Mouse (Mus musculus) spleen, postnatal 36 days (tissue): ENCODE results near the gene Mycn.

Source experiments
- DNase-seq, 2 experiments: peaks; one replicate each; pipeline ENCODE4 v3.0.0; 2022; ENCODE audit warnings: low spot score in 2 of 2, mixed read lengths in 1 of 2

The Mycn gene

GRCm38 (mm10) chr12:12941661-12942363, at the start of gene Mycn:
Gene Mycn (minus strand): TSS chr12:12941914.
- peak in 1 of 2 experiments; percentile 37 for DNase-seq

DNA sequence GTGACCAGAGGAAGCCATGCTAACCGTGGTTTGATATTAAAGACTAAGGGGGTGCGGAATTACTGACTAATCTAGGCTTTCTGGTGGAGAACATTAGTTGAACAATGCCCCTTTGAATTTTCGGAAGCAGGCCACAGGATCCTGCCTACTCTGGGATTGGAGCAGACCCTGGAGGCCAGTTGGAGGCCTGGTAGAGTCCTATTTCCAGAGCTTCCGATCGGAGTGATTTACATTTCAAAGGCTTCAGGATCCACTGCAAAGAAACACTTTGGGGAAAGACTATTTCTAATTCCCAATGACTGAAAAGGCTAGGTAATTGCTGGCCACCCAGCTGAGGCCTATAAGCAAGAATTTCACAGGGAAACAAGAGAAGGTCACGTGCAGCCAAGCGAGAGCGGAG, 45.7 kb upstream of the Mycn start:
- no peak for DNase-seq

DNA sequence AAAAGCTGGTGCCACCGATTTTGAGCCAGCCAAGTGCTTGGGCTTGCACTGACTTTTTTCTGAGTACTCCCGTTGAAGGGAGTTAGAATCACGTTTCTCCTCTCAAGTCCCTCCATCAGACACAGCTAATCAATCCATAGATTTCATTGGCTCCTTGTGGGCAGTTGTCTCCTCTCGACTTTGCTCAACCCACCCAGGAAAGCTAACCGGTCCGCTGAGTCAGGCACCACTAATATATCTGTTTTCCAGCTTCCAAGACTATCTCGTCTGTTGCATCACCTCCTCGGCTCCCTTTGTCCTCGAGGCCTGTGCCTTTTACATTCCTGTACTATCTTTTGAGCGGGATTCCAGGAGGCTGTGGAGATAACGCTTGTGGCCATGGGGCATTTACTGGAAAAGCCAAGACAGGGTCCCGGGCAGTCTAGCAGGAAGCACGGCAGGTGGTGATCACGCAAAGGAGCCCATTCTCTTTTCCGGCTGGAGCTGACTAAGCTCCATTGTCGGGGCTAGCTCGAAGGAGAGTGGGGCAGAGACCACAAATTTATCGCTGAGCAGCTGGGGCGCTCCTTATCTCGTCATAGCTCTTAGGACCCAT, 45.0 kb upstream of the Mycn start:
- DNase-seq = no peak

- DNase-seq = no peak
Measured at GRCm38 (mm10) chr12:12983032-12983431, 41.3 kb upstream of the Mycn start.

GRCm38 (mm10) chr12:12975397-12975796, 33.7 kb upstream of the Mycn start:
- no peak for DNase-seq

- DNase-seq = no peak
Measured at GRCm38 (mm10) chr12:12972756-12973435, 31.2 kb upstream of the Mycn start.

DNA sequence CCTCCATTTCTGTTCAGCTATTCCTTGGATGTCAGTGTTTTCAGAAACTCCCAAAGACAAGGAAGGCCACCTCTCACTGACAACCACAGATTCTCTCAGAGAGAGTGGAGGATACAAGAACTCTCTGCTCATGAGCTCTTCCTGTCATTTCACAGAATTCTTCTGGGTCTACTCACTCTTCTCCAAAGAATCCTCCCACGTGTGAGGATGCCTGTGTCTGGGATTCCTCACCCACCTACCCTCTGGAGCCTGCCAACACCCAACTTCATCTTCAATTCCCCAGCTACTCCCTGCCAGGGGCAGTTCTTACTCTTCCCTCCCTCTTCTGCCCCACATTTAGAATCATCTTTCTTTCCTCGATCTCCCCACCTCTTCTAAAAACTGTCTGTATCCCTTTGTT, 26.2 kb upstream of the Mycn start:
- DNase-seq = no peak

DNA sequence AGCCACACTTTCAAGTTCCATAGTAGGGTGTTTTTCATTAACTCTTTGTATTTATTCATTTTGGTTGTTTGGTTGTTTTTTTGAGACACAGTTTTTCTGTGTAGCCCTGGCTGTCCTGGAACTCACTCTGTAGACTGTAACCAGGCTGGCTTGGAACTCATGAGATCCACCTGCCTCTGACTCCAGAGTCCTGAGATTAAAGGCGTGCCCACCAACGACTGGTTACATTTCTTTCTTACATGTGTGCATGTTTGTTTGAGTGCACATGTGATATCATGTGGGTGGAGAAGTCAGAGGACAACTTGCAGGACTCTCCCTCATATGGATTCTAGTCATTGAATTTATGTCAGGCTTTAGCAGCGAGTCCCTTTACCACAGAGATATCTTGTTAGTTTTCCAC, 23.1 kb upstream of the Mycn start:
- no peak for DNase-seq

DNA sequence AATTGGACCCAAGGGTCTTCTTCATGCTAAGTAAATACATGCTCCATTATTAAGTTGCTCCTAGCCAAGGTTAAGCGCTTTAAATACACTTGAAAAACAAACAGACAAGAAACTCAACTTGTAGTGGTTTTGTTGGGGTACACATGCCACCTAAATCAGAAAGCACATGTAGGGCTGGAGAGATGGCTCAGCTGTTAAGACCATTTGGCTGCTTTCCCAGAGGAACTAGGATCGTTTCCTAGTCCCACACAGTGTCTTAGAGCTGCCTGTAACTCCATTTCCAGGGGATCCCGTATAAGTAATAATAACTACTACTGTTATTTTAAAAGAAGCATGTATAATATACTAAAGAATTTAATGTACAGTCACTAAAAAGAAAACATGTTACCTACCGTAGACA, 5.9 kb upstream of the Mycn start:
- DNase-seq = no peak

DNA sequence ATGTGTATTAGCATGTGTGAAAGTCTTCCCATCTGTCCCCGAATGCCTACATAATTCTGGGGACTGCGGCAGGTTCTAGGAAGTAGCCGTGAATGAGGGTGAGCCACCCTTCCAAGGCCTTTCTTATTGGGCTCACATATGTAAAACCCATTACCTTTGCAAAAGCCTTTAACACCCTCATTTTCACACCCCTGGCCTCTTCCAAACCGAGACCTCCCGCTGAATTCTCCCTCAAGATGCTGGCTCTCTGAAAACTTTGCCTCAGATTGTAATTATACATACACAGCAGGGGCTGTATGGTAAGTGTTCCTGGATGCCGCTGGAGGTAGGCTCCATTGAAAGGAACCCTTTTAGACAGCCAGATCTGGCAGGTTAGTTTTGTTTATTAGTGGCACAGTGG, 1.6 kb upstream of the Mycn start:
- DNase-seq = no peak

- peak; percentile 66 to 71 for DNase-seq
Measured at GRCm38 (mm10) chr12:12942364-12943050, 793 bp upstream of the Mycn start.

DNA sequence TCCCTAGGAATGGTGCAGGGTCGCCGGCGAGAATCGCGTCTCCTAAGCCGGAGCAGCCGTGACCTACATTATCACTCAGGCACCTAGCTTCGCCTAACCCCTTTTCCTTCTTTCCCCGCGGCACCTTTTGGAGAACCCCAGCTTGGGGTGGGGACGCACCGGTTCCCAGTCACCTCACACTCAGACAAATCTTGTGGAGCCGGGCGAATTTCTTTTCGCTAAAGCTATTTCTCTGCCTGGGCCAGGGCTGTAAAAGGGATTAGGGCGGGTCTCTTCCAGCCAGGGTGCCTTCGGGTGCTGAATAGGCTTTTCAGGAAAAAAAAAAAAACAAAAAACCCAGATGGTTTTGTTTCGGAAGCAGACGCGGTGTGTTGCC, 597 bp downstream of the Mycn start:
- DNase-seq = no peak

DNA sequence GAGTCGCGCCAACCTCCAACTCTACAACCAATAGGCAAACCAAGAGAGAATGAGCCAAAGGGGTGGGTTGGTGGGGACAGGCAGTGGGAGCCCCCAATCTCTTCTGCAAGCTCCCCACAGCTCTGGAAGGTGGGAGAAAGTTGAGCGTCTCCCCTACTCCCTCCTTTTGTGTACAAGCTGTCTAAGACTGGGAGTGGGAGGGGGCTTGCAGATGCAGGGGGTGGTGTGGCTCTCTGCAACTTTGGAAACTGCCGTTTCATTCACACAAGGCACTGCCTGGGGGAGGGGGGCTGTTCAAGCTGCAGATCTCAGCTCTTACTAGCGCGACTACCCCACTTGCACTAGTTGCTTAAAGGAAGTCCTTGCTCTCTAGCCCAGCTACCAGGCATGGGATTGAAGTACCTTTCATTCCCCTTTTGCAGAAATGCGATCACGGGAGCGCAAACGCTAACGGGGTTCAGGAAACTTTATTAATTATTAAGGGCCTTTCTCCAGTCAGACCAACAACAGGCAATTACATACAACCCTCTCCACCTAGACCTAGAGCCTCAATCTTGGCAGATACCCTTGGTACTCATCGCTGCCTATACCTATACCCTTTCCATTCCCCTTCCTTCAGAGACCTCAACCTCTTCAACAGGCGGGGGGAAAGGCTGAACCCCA, 1.1 kb downstream of the Mycn start:
- no peak for DNase-seq

GRCm38 (mm10) chr12:12939581-12940465, 1.9 kb downstream of the Mycn start:
- DNase-seq = no peak

DNA sequence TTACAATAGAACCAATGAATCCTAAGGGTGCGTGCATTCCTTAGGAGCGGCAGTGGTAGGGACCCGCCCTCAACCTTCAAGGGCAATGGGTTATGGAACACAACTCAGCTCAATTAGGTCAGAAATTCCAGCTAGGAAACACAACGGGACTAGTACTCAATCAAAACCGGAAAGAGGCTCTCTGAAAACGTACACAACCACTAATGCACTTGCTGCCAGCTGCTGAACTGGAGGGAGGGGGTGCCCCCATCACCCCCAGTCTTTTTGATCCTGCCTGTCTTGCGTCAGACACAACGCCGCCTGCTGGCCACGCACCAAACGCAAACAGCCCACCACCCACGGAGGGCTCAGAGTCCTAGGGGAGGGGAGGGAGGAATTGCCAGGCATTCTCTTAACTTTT, 2.9 kb downstream of the Mycn start:
- DNase-seq = no peak

DNA sequence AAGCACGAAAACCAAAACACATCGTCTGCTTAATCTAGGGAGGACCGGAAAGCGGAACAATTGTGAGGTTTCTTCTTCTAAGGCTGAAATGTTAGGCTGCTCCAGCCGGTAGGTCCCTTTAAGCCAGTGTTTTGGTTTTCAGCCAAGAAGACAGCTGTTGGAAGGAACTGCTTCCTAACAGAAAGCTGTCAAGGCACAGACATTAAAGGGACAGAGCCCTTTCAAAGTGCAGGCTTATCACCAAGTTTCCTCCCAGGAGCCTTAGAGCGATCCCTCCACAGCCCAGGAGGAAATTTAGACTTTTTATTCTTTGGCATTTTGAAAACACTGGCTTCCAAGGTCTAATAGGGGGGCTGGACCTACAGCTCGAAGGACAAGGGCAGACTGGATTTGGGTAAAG, 3.4 kb downstream of the Mycn start:
- DNase-seq = peak in 1 of 2 experiments; percentile 11

- DNase-seq = no peak
Measured at GRCm38 (mm10) chr12:12937746-12938145, 4.0 kb downstream of the Mycn start.

DNA sequence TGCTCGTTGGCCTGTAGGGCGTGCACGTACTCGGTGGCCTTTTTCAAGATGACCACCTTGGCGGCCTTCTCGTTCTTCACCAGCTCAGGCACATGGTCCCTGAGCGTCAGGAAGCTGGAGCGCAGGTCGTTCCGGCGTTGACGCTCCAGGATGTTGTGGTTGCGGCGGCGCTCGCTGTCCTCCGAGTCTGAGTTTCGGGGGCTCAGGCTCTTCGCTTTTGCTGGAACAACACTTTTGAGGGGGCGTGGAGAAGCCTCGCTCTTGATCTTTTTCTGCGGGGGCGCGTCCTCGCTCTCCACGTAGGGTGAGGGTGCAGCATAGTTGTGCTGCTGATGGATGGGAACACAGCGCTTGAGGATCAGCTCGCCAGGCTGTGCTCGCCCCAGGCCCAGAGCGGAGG, 4.6 kb downstream of the Mycn start:
- DNase-seq = no peak

DNA sequence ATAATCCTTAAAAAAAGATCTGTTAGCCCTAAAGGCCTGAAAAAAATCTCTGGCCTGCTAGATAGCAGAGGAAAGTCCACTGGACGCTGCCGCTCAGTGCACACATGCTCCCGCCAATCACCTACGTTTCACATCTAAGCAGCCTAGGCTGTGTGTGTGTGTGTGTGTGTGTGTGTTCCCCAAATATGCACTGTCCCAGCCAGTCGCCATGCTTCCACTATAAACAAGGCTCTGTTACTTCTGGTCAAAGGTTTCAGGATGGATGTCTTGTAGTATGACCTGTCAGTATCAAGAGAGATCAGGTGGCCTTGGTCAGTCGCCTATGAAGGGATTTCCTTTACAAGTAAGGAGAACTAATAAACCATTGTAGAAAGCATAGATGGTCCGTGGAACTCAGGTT, 9.5 kb downstream of the Mycn start:
- DNase-seq = no peak

DNA sequence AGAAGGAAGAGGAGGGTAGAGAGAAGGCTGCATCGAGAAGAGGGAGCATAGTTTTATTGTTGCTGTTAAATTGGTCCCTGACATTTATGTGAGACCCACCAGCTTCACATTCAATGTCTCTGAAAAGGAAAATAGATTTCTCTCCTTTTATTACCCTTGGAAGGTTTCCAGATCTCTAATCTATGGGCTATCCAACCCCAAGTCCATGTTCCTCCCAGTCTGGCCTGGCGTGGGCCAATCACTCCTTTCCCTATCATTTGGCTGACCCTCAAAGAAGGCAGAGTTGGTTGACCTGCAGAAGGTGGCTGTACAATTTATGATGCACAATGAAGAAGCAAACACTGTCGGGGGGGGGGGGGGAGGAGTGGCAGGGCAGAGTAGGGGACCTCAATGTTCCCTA, 13.5 kb downstream of the Mycn start:
- DNase-seq = no peak

- DNase-seq = no peak
Measured at GRCm38 (mm10) chr12:12926975-12927527, 14.7 kb downstream of the Mycn start.
